Mouse (Mus musculus) MEL (cell line): ENCODE data around the gene Tmc4. TPM values are rescaled to one million over a fixed set of nuclear protein-coding genes. Genes with fewer than 3 reads are reported as not detected.

ENCODE experiments used
- DNase-seq: peaks from one replicate; pipeline ENCODE4 v3.0.0; 2011; ENCODE audit warnings: low read depth, low spot score
- H3K27ac ChIP-seq: 2 replicates; pipeline ENCODE4 v1.5.1; 2012; ENCODE audit warnings: low read depth, mild to moderate bottlenecking, control low read depth, low read length, moderate library complexity; ENCODE audit not compliant: control insufficient read depth
- H3K27me3 ChIP-seq, 2 experiments: fragments of 150-350 bp in 1 of 2; sonication (generic) in 1 of 2; 2 replicates each; pipeline ENCODE4 v1.6.1; 2012; ENCODE audit warnings: low read length in 2 of 2, mild to moderate bottlenecking in 2 of 2, improper control_type of control experiment in 1 of 2, moderate library complexity in 1 of 2; ENCODE audit not compliant: insufficient read depth in 2 of 2, control insufficient read depth in 1 of 2
- H3K36me3 ChIP-seq, 2 experiments: 2 replicates each; pipeline ENCODE4 v1.6.1; 2012 to 2014; ENCODE audit warnings: low read length in 2 of 2, improper control_type of control experiment in 1 of 2, inconsistent platforms in 1 of 2, mild to moderate bottlenecking in 1 of 2; ENCODE audit not compliant: insufficient read depth in 2 of 2, control insufficient read depth in 1 of 2
- H3K4me1 ChIP-seq, 2 experiments: fragments of 150-350 bp in 1 of 2; sonication (generic) in 1 of 2; 2 replicates each; pipeline ENCODE4 v1.6.1; 2012; ENCODE audit warnings: low read length in 2 of 2, improper control_type of control experiment in 1 of 2, mild to moderate bottlenecking in 1 of 2; ENCODE audit not compliant: insufficient read depth in 2 of 2, control insufficient read depth in 1 of 2
- H3K4me3 ChIP-seq, 2 experiments: fragments of 150-350 bp in 1 of 2; sonication (generic) in 1 of 2; 2 replicates each; pipeline ENCODE4 v1.5.1; 2012; ENCODE audit warnings: low read depth in 2 of 2, low read length in 2 of 2, mild to moderate bottlenecking in 2 of 2, moderate library complexity in 2 of 2, control low read depth in 1 of 2, improper control_type of control experiment in 1 of 2; ENCODE audit not compliant: control insufficient read depth in 1 of 2, insufficient read depth in 1 of 2
- H3K79me2 ChIP-seq: 2 replicates; pipeline ENCODE4 v1.6.1; 2012; ENCODE audit warnings: mild to moderate bottlenecking, low read length, moderate library complexity; ENCODE audit not compliant: control insufficient read depth, poor library complexity, insufficient read depth
- H3K9ac ChIP-seq: 2 replicates; pipeline ENCODE4 v1.6.1; 2012; ENCODE audit warnings: low read depth, mild to moderate bottlenecking, control low read depth, low read length, moderate library complexity; ENCODE audit not compliant: control insufficient read depth, poor library complexity, severe bottlenecking
- H3K9me3 ChIP-seq: fragments of 150-350 bp; sonication (generic); replicated peaks from 2 replicates; pipeline ENCODE4 v1.6.1; 2012; ENCODE audit warnings: mild to moderate bottlenecking, low read length, improper control_type of control experiment, moderate library complexity; ENCODE audit not compliant: insufficient read depth
- E2F4 ChIP-seq: IDR thresholded peaks from 2 replicates; pipeline ENCODE4 v1.6.1; 2011; ENCODE audit warnings: low read depth, low read length, improper control_type of control experiment, borderline replicate concordance
- EP300 ChIP-seq, 2 experiments: IDR thresholded peaks; 2 replicates each; pipeline ENCODE4 v1.6.1; 2011; ENCODE audit warnings: improper control_type of control experiment in 2 of 2, low read length in 2 of 2, low read depth in 1 of 2, mild to moderate bottlenecking in 1 of 2
- HCFC1 ChIP-seq: IDR thresholded peaks from 2 replicates; pipeline ENCODE4 v1.6.1; 2012; ENCODE audit warnings: low read depth, mild to moderate bottlenecking, inconsistent platforms, low read length, improper control_type of control experiment, moderate library complexity
- KAT2A ChIP-seq: conservative IDR thresholded peaks from 2 replicates; pipeline ENCODE4 v1.6.1; 2012; ENCODE audit warnings: low read depth, low read length, improper control_type of control experiment, inconsistent platforms
- MAFK ChIP-seq: IDR thresholded peaks from 2 replicates; pipeline ENCODE4 v1.6.1; 2011; ENCODE audit warnings: low read depth, mild to moderate bottlenecking, low read length, improper control_type of control experiment, borderline replicate concordance
- MEF2A ChIP-seq: IDR thresholded peaks from 2 replicates; pipeline ENCODE4 v1.6.1; 2014; ENCODE audit warnings: low read depth, mild to moderate bottlenecking, inconsistent platforms, low read length, improper control_type of control experiment; ENCODE audit not compliant: poor library complexity, insufficient replicate concordance, severe bottlenecking; ENCODE audit errors: extremely low read depth
- MXI1 ChIP-seq: IDR thresholded peaks from 2 replicates; pipeline ENCODE4 v1.6.1; 2011; ENCODE audit warnings: mild to moderate bottlenecking, low read depth, low read length, improper control_type of control experiment
- SIN3A ChIP-seq: IDR thresholded peaks from 2 replicates; pipeline ENCODE4 v1.6.1; 2012; ENCODE audit warnings: low read length, improper control_type of control experiment, inconsistent platforms
- TBP ChIP-seq: IDR thresholded peaks from 2 replicates; pipeline ENCODE4 v1.8.0; 2011; ENCODE audit warnings: low read depth, low read length, improper control_type of control experiment
- TCF12 ChIP-seq: IDR thresholded peaks from 2 replicates; pipeline ENCODE4 v1.6.1; 2014; ENCODE audit warnings: low read depth, mild to moderate bottlenecking, inconsistent platforms, low read length, improper control_type of control experiment, moderate library complexity
- USF2 ChIP-seq, 2 experiments: IDR thresholded peaks; 2 replicates each; pipeline ENCODE4 v1.6.1; 2011 to 2012; ENCODE audit warnings: improper control_type of control experiment in 2 of 2, low read length in 2 of 2, borderline replicate concordance in 1 of 2, inconsistent platforms in 1 of 2, low read depth in 1 of 2, mild to moderate bottlenecking in 1 of 2; ENCODE audit not compliant: insufficient read depth in 1 of 2
- ZKSCAN1 ChIP-seq: IDR thresholded peaks from 2 replicates; pipeline ENCODE4 v1.6.1; 2012; ENCODE audit warnings: low read depth, mild to moderate bottlenecking, inconsistent platforms, low read length, improper control_type of control experiment, moderate library complexity
- polyA plus RNA-seq, 2 experiments: library from polyadenylated mRNA; stranded (reverse) in 1 of 2; unstranded in 1 of 2; fragments of >175 nt in 1 of 2; fragments of >200 nt in 1 of 2; gene quantifications; 2 replicates each; pipeline versions ENCODE4 v1.2.1 to v1.2.4; 2012; ENCODE audit warnings: low replicate concordance in 2 of 2, low read depth in 1 of 2; ENCODE audit not compliant: insufficient read length in 2 of 2, insufficient read depth in 1 of 2, missing spikeins in 1 of 2
- total RNA-seq: library from RNA; depleted of rRNA; stranded (reverse); fragments of 300-350 nt; gene quantifications from 2 replicates; pipeline ENCODE4 v1.2.3, GENCODE M21; 2012

The Tmc4 gene
- total and polyA plus RNA-seq, 3 experiments, result 2.7 to 16.8 TPM; not detected in 1

GRCm38 (mm10) chr7:3656966-3657365 lies 20.4 kb downstream of the Tmc4 start (continued):
- TF ChIP-seq MAFK (no peak), MEF2A (no peak)

- peak overlapping the region; percentile 79 to 89 for H3K4me3 ChIP-seq
- no peaks in the 10 kb centered on the region for H3K27me3 ChIP-seq
- H3K27ac ChIP-seq, result no peak overlapping the region; the same call in 1 of the 2 replicates
- TF ChIP-seq MAFK (no peak), TCF12 (no peak), E2F4 (no peak), EP300 (IDR thresholded peaks at IDR 0.05; ENCODE audit: low read depth in 1 of 2, low read length in 2 of 2) (no peak), SIN3A (no peak), USF2 (IDR thresholded peaks at IDR 0.05; ENCODE audit: borderline replicate concordance in 1 of 2, insufficient read depth in 1 of 2, low read depth in 1 of 2, low read length in 2 of 2) (no peak), HCFC1 (no peak), TBP (no peak)
- TF ChIP-seq, all 39 proteins: peak for 0
- Histone ChIP-seq H3K9me3 (no peaks in the 10 kb centered on the region), H3K79me2 (peaks cover 41% of the 10 kb centered on the region), H3K4me1 (peaks cover 3 to 36% of the 10 kb centered on the region in 2 experiments), H3K36me3 (peaks cover 6 to 37% of the 10 kb centered on the region in 2 experiments), H3K9ac (peak overlapping the region; percentile 93)
- no peak for DNase-seq
Measured at GRCm38 (mm10) chr7:3646641-3647040, 30.7 kb downstream of the Tmc4 start.

GRCm38 (mm10) chr7:3646188-3646587 lies 31.2 kb downstream of the Tmc4 start:
- H3K27ac ChIP-seq, result peak overlapping the region; percentile 100
- H3K4me1 ChIP-seq, result peaks cover 3 to 36% of the 10 kb centered on the region in 2 experiments
- peak overlapping the region; percentile 93 for H3K9ac ChIP-seq
- no peaks in the 10 kb centered on the region for H3K27me3 ChIP-seq
- no peaks in the 10 kb centered on the region for H3K9me3 ChIP-seq
- peak; percentile 59 for DNase-seq
- H3K79me2 ChIP-seq, result peaks cover 41% of the 10 kb centered on the region
- H3K4me3 ChIP-seq, result peak overlapping the region; percentile 79 to 89
- H3K36me3 ChIP-seq, result peaks cover 4 to 37% of the 10 kb centered on the region in 2 experiments
- 0 out of 2 replicates have a peak, but pooled peaks have one; percentile 15 for TF ChIP-seq TBP
- no peak for TF ChIP-seq ZKSCAN1
- TF ChIP-seq KAT2A, result no peak
- TF ChIP-seq MXI1, result 0 out of 2 replicates have a peak, but pooled peaks have one; percentile 14
